Mouse (Mus musculus): ENCODE data around the gene Rapgef2. TPM values are rescaled to one million over a fixed set of nuclear protein-coding genes. Genes with fewer than 3 reads are reported as not detected.

Gene Rapgef2
- polyA plus RNA-seq, 1 experiment: 8.7 TPM

DNA sequence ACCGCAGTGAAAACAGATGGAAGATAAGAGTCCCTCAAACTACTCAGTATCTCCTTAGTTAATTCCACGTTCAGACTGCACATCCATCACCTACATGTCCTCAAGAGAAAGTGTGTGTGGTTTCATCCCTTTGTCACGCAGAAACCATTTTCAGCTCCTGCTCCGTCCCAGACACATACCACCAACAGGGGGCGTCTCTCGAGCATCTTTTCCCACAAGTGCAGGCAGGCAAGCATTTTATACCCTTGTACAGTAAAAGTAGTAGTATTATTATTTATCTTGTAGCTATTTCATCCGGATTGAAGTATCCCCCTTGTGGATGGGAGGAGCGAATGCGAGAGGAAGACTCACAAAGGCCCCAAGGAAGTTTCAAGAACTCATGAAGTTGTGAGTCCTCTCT, 269.5 kb downstream of the Rapgef2 start:
- H3K27ac ChIP-seq (ENCODE audit: control insufficient read depth, insufficient read depth, low read length): no peak overlapping the region
- no peak overlapping the region for H3K4me3 ChIP-seq (ENCODE audit: control insufficient read depth, insufficient read depth, low read length)
- no peak for TF ChIP-seq POLR2A (IDR thresholded peaks at IDR 0.05; ENCODE audit: control insufficient read depth, extremely low read depth, insufficient read depth, low read length, poor library complexity)
- no peak for TF ChIP-seq CTCF (IDR thresholded peaks at IDR 0.05; ENCODE audit: borderline replicate concordance, control insufficient read depth, extremely low read depth, insufficient read depth, low read length, poor library complexity)
- H3K36me3 ChIP-seq (ENCODE audit: control insufficient read depth, insufficient read depth, low read length): no peaks in the 10 kb centered on the region
- DNase-seq: no peak
- no peaks in the 10 kb centered on the region for H3K27me3 ChIP-seq (ENCODE audit: control insufficient read depth, insufficient read depth, low read length)
- WGBS: 96% methylated on average over 9 of the region's 9 CpGs
- no peaks in the 10 kb centered on the region for H3K4me1 ChIP-seq (replicated peaks; ENCODE audit: control insufficient read depth, insufficient read depth, low read length)

DNA sequence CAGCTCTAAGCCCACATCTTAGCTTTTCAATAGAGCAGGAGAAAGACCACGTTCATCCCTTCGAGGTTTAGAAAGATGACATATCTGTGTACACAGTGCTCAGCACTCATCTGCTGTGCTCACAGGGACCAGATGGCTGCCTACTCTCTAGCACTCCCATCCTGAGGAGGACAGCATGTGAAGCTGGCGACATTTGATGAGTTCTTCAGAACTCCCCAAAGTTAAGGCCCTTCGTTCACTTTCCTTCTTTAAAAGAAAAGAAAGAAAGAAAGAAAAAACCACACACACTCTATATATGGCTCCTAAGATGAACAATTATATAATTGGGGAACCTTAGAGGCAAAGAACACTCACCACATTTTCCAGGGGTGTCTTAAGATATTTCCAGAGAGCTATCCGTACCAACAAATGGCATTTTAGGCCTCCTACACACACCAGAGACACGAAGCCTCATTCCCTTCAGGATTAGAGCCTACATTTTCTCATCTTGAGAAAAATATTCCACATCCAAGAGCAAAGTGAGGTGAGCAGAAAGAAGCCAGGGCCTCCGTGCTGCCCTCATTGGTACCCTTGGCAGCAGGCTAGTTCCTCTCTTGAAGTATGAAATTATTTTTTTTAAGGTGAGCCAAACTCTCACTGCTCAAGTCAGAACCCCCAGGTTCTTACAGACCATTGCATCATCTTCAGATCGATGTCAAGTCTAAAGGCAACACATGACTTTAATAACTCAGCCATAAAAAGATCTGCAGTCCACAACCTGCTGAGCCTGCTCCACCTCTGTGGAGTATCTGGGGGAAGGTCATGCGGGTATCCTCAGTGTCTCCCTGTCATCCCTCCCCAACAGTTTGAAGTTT, 270.5 kb downstream of the Rapgef2 start:
- DNase-seq: no peak
- Histone ChIP-seq H3K4me3 (ENCODE audit: control insufficient read depth, insufficient read depth, low read length) (no peak overlapping the region), H3K4me1 (replicated peaks; ENCODE audit: control insufficient read depth, insufficient read depth, low read length) (no peaks in the 10 kb centered on the region), H3K27me3 (ENCODE audit: control insufficient read depth, insufficient read depth, low read length) (no peaks in the 10 kb centered on the region), H3K27ac (ENCODE audit: control insufficient read depth, insufficient read depth, low read length) (no peak overlapping the region), H3K36me3 (ENCODE audit: control insufficient read depth, insufficient read depth, low read length) (no peaks in the 10 kb centered on the region)
- TF ChIP-seq POLR2A (IDR thresholded peaks at IDR 0.05; ENCODE audit: control insufficient read depth, extremely low read depth, insufficient read depth, low read length, poor library complexity) (no peak), CTCF (IDR thresholded peaks at IDR 0.05; ENCODE audit: borderline replicate concordance, control insufficient read depth, extremely low read depth, insufficient read depth, low read length, poor library complexity) (no peak)
- WGBS: 72% methylated on average over 9 of the region's 9 CpGs

Other genes starting within 250 kb of the Rapgef2 start
- gene Gm17359, start 50.1 kb upstream of the Rapgef2 start, polyA plus RNA-seq (2012; rRNA removed): 0.11 TPM in 1 of 2 replicates, not detected in the other

Data from thymus, adult 2 months (tissue).